Mouse (Mus musculus): ENCODE measurements at regions not wholly inside any gene's neighbourhood (a gene's known extent, or its start where the extent isn't known, plus 50 kb on each side); places are given as distances from the start of the nearest gene placed in this dataset.

DNA sequence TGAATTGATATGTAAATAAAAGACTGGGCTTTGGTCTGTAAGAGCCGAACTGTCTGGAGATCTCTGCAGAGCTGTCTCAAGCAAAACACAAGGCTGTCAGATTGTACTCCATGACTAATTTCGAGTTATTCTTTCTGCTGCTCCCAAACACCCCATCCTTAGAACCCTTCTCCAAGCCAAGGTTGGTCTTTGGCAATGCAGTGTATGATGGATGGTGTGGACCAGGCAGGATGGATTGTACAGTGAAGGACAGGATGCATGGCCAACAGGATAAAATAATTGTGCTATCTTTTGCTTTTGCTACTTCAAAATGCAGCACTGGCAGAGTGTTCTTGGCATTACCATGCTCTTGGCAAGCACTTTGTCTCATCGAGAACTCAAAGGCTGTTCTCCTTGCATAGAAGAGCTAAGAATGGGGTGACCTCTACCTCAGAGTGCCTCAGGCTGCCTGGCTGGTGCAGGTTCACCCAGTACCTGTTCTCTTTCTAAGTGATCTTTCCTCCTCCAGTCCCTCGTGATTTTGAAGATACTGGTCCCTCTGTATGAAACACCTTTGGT lies 88.4 kb upstream of the Cpeb4 start:
- TF ChIP-seq POLR2A (IDR thresholded peaks at IDR 0.05; ENCODE audit: low read depth, low read length), result no peak
- no peak for TF ChIP-seq CTCF (conservative IDR thresholded peaks at IDR 0.05; ENCODE audit: insufficient read depth, insufficient read length, low read depth, low read length)

Measured in kidney, adult 2 months (tissue).